Mouse (Mus musculus) right cerebral cortex, postnatal 36 days (tissue): ENCODE data around the gene Jmjd4.

Source experiments
- DNase-seq, 2 experiments: peaks; one replicate each; pipeline ENCODE4 v3.0.0; 2022; ENCODE audit warnings: low spot score in 2 of 2, mixed read lengths in 1 of 2

Gene Jmjd4

DNA sequence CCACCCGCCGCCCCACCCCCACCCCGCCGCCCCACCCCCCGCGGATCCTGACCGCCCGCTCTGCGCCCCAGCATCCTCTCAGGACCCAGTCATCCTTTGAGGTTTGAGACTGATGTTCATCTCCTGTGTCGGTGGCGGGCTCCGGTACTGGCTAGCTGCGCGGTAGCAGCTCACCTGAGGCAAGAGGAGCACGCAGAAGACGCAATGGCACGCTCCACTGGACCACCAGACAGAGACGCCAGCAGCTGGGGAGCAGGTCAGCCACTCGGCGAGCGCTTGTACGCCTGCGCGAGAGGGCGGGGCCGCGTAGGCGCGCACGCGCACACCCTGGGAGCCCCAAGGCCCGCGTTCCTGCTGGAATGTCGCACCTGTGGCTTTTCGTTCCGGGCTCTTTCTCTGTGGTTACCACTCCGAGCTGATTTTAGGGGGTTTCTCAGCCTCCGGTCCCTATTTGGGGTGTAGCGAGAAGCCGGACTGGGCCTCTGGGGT lies at the start of gene Jmjd4:
Jmjd4 (plus strand) TSS at position 305 of the 489 bp plus-strand sequence.
- DNase-seq: peak; percentile 88 to 89

DNA sequence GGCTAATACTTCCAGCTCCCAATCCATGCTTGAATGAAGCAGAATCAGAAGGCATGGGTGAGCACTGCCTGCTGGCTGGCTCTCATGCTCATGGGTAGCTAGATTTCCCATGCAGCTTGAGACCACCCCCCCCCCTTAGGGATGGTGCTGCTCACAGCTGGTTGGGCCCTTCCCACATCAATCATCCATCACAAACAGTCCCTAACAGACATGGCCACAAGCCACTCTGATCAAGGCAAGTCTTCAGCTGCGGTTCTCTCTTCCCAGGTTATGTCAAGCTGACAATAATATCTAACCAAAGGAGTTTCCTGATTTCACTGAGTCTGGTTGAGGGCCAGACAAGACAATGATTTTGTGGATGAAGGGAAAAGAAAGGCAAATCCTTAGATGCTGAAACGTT lies 49.0 kb upstream of the Jmjd4 start:
- DNase-seq: no peak

DNA sequence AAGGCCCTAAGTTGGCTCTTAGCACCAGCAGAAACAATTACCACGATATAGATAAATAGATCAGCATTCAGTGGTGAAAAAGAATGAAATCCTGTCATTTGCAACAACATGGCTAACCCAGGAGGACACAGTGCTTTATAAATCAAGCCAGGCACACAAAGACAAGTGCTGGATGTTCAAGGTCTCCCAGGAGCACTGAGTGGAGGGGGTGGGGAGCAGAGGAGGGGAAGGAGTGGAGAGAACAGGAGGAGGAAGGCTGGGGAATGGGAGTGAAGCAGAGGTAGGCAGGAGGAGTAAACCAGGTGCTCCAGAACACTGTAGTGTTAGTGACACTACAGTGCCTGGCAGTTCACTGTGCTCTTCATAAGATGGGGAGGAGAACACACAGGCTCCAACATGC lies 44.1 kb upstream of the Jmjd4 start:
- no peak for DNase-seq

DNA sequence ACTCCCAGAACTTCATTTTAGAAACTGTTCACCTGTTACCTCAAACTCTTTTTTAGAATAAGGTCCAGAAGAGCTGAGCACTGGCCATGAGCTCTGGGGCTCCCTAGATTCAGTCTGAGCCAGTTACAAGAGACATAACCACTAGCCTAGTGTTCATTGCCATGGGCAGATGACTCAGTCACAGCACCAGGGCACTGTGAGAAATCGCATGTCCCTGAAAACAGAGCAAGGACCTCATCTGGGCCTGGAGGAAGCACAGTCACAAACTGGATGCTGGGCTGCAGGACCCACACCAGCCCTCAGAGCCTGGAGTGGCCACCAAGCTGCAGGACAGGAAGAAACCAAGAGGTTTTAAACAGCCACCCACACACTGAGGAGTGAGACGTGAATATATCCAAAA lies 39.0 kb upstream of the Jmjd4 start:
- no peak for DNase-seq

DNA sequence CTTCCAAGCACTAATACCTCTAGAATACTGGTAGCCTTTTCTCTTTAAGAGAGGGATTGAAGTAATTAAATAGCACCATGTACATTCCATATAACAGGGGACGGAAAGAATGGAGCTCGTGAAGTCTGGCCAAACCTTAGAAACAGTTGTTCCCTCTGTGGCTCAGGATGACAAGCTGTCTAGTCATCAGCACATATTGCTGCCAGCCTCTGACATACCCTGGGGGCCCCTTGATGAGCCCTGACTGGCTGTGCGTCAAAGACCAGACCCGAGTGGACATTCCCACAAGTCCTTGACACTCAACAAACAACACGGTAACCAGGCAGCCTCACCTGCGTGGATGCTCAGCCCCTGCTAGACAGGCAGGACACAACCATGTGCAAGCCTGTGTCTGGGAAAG lies 37.8 kb upstream of the Jmjd4 start:
- DNase-seq: no peak

DNA sequence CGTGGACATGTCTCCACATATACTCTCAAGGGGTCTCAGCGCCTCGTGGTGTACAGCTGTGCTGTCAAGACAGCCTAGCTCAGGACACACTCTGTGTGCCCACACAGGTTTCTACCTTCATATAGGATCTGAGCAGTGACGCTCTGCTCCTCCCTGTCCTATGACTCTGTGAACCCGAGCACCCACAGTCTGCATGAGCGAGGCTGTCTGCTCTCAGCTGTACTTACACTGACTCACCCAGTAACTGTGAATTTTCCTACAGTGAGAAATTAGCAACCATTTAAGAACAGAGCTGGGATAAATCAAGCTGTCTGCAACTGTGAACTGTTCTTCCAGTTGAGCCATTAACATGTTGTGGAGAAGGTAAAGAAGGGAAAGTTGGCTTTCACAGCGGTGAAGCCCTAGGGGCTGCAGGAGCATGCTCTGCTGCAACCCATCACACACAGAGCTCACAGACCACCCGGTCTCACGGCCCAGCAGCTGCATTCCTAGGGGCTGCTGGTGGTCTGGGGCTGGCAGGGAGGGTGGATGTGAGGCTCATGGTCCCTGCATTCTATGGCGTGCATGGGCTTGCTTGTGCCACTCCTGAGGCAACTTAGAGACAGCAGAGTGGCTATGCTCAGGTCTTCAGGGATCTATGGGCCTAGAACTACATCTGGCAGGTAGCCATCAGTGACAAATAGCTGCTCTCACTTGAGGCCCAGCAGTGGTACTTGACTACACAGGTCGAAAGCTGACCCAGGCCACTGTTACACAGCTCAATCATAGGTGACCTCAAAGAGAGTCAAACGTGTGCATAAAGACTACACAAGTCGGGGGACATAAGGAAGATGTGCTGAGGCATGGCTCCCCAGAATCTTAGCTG lies 36.6 kb upstream of the Jmjd4 start:
- peak; percentile 18 to 26 for DNase-seq

DNA sequence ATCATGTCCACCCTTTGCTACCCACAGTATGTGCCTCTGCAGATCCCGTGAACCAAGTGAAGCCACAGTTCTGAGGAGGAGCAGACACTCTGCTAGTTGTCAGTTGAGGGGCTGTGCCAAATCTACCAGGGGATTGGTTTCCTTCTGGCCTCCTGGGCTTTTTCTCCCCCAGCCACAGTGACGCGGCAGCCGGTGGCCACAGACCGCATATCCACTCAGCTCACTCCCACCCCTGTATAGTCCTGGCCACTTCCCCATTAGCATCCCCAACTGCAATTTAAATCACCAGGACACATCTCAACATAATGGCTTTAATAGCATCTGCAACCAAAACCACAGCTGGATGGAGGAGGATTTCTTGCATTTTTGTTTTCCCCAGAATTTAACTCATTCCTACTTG lies 31.1 kb upstream of the Jmjd4 start:
- no peak for DNase-seq

DNA sequence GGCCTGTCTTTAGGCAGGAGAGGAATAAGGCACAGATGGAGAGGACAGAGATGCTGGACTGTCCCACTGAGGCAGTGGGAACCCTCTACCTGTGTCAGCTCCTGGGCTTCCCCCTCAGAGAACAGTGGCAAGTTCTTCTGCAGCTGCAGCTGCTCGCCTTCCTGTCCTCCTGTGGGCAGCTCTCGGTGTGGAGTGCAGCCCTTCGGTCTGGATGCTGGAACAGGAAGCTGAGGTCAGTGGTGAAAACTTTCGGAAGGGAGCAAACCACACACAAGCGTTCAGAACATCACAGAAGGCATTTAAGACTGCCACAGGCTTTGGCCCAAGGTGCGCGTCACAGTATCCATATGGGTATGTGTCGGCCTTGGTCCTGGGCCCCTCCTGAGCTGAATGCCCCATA lies 28.4 kb upstream of the Jmjd4 start:
- no peak for DNase-seq

DNA sequence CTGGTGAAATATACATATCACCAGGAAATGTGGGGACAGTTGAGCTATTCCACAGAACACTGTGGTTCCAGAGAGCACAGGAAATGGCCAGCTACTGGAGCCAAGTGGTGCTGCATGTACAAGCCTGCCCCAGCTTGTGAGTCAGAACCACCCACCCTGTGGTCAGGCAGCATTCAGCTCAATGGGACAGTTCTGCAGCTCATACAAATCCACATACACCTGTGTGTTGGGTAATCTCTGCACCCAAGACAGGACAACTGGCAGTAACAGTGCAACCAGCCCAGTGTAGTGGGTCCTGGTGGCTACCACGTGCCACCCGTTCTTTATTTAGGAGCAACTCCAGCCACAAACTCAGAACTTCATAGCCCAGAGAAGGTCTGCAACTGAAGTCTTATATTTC lies 27.9 kb upstream of the Jmjd4 start:
- DNase-seq: no peak

DNA sequence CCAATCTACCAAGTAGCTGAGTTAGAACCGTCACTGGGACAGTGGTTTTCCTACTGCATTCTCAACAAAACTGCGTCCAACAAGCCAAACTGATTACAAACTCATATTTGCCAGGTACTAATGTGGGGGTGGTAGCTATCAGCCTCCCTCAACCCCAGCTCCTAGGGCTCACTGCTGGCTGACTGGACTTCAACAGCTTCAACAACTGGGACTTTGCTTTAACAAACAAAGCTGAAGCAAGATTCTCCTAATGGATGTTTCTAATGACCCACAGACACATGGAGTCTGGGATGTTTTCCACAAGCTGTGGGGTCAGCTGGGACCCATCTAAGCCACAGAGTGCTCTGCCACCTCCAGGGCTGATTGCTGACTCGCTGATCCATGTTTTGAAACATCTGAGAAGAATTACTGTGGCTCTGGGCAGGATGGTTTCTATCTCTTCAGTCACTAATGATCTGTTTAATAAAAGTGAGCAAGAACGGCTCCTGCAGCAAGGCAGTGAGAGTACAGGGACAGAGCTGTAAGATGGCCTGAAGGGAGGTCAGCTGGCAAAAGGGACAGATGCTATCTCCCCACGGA lies 26.7 kb upstream of the Jmjd4 start:
- DNase-seq: no peak

DNA sequence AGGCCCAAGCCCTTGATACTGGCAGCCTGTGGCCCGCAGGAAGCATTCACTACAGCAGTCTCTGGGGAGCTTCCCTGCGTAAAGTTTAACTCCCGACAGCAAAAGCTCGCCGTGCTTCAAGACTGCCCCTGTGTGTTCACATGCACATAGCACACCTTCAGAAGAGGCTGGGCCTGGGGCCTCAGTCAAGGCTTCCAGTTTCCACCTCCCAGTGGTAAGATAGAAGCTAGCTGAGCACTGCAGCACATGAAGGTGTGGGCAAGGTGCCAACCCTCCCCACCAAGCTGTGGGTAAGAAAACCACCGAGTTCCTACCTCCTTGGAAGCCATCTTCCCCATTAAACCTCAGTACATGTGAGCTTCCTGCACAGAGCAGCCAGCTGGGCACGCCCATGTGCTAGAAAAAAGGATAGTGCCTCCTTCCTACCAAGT lies 24.2 kb upstream of the Jmjd4 start:
- peak; percentile 23 to 37 for DNase-seq

DNA sequence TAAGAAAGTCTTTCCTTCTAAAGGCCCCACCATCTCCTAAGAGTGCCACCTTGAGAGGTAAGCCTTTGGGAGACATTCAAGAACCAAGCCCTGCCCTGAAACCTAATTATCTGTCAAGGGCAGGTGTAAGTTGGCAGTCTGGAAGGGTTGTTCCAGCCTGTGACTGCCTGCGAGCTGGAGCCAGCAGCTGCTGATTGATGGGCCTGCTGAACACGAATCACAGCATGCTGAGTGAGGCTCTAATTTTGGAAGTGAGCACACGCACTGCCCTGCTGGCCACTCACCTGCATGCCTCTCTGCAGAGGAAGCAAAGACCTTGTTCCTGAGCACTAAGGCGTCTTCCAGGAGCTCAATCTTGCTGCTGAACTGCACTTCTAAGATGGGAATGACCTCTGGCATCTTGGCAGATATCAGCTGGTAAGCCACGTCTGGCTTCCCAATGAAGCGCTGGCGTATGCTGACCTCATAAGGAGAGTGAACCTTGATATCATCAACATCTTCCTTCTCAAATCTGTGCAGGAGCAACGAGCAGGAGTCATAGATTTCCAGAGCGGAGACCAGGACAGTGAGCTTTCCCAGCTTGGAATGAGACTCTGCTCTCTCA lies 21.7 kb upstream of the Jmjd4 start:
- DNase-seq: no peak

DNA sequence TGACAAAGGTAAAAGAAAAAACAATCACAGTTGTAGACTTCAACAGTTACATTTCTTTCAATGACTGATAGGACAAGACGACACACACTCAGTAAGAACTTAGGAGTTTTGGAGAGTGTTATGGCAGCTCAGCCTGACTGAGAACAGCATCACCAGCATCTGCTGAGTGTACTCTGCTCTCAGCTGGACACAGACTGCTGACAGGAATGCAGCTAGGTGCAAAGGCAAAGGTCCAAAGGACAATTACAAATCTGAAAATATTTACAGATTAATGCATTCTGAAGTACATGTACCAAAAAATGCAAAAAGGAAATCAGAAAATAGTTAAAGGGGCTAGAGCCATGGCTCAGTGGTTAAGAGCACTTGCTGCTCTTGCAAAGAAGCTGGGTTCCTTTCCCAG lies 19.9 kb upstream of the Jmjd4 start:
- DNase-seq: no peak

DNA sequence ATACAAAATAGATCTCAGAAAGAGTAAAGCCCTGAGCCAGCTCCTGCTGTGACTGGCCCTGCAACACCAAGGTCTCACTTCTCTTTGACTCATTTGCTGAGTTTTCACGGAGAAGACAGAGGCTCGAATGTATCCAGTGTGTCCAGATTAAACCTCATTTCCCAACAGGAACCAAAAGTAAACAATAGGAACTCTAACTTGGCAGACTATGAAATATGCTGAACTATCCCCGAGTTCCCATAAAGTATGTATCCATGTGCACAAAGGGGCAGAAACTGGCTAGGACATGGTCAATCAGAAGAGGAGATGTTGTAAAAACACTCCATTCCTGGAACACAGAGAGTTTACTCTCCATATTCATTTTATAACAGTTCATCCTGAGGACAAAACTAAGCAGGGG lies 17.6 kb upstream of the Jmjd4 start:
- DNase-seq: no peak

DNA sequence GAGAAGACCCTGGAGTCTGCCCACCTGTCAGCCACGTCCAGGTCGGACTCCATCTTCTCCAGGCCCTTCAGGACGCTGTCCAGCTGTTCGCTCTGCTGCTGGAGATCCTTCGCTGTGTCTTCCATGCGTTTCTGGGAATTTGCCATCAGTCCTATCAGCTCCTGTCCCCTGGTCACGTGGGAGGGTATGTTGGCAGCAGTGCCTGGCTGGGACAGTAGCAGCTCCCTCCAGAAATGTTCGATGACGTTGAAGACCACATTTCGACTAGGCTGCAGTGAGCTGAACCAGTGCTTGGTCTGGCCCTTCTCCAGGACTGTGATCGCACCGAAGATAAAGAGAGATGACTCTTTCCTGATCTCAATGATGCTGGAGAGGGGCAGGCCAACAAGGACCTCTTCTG lies 11.9 kb upstream of the Jmjd4 start:
- DNase-seq: no peak

DNA sequence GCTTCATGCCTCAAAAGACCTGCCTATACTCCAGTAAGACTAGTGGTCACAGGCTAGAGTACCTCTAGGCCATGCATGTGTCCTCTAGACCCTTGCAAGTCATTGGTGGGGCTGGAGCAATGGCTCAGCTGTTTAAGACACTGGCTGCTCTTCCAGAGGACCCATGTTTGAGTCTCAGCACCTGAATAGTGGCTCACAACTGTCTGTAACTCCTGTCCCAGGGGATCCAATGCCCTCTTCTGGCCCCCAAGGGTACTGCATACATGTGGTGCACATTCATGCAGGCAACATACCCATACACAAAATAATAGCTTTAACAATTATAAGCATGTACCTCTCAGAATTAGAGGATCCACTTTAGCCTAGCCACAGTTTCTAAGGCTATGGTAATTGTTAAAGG lies 6.7 kb upstream of the Jmjd4 start:
- DNase-seq: no peak

DNA sequence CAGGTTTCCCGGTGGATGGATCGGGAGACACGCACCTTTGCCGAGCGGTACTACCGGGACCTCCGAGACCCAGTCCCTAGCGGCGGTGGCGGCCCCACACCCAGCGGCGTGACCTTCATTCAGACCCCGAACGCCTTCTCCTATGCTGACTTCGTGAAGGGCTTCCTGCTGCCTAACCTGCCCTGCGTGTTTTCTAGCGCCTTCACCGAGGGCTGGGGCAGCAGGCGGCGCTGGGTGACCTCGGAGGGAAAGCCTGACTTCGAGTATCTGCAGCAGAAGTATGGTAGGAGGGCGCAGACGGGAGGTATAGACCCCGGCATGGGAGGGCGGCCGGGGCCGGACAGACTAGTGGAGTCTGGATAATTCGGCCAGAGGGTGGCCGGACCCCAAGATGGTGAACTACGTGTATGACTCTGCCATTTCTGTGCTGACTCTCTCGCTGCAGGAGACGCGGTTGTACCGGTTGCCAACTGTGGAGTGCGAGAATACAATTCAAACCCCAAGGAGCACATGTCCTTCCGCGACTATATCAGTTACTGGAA lies 456 bp downstream of the Jmjd4 start:
- peak in 1 of 2 experiments; percentile 23 for DNase-seq

DNA sequence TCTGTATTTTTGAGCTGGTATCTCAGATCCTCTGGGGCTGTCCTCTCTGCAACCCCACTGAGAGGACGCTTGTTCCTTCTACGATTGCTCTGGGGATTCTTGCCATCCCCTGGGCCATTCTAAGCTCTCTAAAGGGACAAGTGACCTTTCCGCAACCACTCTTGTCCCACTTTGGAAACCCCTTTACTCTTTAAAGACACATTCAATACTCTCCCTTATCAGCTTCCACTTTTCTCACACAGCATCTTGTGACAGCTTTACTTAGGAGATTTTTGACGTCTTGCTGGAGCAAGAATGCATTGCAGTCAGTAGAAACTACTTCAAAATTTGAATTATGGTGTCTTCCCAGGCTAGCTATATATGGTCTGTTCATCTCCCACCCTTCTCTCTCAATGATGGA lies 1.2 kb downstream of the Jmjd4 start, which contains the start of gene Snap47:
Snap47 (minus strand) TSS at position 101 of the 400 bp plus-strand sequence.
- no peak for DNase-seq

DNA sequence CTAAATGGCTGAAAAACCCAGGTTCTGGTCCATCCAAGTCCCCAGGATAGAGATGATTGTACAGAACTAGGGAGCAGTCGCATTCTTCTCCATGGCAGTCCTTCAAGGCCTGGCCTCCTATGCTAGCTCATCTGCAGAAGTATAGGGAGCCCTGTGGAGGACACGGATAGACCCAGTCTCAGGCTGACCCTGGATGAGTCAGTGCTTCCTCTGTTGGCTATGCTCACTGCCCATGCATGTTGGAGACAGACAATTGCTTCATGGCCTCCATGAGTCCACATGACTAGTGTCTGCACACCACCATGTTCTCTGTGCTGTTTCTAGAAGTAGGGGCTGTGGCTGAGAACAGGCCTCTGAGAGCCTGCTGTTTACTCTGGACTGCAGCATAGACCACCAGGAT lies 6.5 kb downstream of the Jmjd4 start:
- DNase-seq: no peak

DNA sequence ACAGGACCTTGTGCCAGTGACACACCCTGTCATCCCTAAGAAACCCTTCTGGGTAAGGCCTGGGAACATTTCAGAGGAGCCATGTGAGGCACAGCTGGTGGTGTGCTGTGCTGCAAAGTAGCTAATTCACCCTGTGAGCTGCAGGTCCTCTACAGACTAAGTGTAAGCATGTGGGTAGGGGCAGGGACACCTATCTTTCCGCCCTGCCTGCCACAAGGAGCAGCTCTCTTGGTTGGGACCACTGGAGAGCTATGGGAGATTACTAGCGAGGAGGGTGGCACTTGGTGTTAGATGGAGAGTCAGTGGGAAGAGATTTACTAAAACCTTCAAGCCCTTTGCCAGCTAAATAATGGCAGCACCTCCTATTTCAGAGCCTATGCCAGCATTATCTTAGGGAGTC lies 7.0 kb downstream of the Jmjd4 start:
- DNase-seq: no peak

DNA sequence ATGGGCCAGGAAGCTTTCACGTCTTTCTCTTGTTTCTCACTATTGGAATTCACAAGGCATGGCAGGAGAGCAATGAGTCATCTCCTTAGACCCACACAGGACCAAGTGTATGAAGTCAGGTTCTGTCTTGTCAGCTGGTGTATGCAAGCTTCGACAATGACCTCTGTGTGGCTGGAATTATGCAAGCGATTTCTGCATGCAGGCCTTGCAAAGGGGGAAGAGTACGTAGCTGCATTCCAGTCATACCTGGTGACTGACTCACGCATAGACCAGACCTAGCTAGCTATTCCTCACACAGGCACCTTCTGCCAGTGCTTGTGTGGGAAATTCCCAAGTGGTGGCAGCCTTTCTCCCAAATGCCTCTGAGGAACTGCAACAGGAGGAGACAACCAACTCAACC lies 9.1 kb downstream of the Jmjd4 start:
- DNase-seq: no peak

DNA sequence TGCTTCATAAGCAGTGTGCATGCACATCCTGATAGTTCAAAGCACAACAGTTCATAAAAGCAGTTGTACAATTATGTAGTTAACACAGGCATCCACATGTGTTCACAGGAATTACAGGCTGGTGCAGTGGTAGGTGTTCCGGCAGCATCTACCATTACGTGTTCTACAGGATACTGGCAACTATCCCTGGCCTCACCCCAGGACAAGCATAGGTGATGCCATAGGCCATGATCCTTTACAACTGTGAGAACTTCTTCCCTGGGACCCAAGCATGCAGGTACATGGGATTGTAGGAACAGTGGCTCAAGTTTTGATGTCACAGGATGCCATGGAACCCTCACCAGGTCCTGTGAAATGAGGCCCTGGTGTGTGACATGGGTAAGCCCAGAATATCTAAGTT lies 10.6 kb downstream of the Jmjd4 start:
- DNase-seq: no peak
